In genomic region chr5:36258387-36259181, GRCm38 (mm10) we compare ENCODE assay signal across 17 mouse cellular contexts. TPM values are rescaled to one million over a fixed set of nuclear protein-coding genes. Genes with fewer than 3 reads are reported as not detected.
DNase-seq lines count a peak whose midpoint lies in the region; ATAC-seq and TF ChIP-seq lines count a peak whose summit lies in the region.
"Had no signal": no experiment of that assay in that cellular context is flagged by ENCODE, and none has a peak within 500 bp of the region (broad histone marks: within the 10 kb centered on the region; RNA-seq: fewer than 3 reads in every experiment).

No protein-coding gene starts in this region.

- 85% methylated on average over 12 of the region's 12 CpGs for WGBS in hindbrain, embryonic 13.5 days
- WGBS in hindbrain, embryonic 10.5 days: 90% methylated on average over 12 of the region's 12 CpGs
- 86% methylated on average over 12 of the region's 12 CpGs for WGBS in neural tube, embryonic 15.5 days

- no peak overlapping the region for H3K4me2 ChIP-seq in hindbrain, embryonic 13.5 days
- no peak overlapping the region for H3K4me2 ChIP-seq in neural tube, embryonic 15.5 days
- H3K4me2 ChIP-seq: heart, embryonic 11.5 days; lung, embryonic 15.5 days had no signal

- TF ChIP-seq CTCF in layer of hippocampus, adult 2 months (conservative IDR thresholded peaks at IDR 0.05): no peak

- no peaks in the 10 kb centered on the region for H3K9me3 ChIP-seq in hindbrain, embryonic 13.5 days
- H3K9me3 ChIP-seq in hindbrain, embryonic 10.5 days: no peaks in the 10 kb centered on the region
- no peaks in the 10 kb centered on the region for H3K9me3 ChIP-seq in neural tube, embryonic 15.5 days (replicated peaks)
- H3K9me3 ChIP-seq: lung, embryonic 15.5 days had no signal

- no peak overlapping the region for H3K4me3 ChIP-seq in hindbrain, embryonic 13.5 days
- no peak overlapping the region for H3K4me3 ChIP-seq in hindbrain, embryonic 10.5 days
- no peak overlapping the region for H3K4me3 ChIP-seq in layer of hippocampus, adult 2 months
- H3K4me3 ChIP-seq in neural tube, embryonic 15.5 days (replicated peaks): no peak overlapping the region
- H3K4me3 ChIP-seq: lung, embryonic 15.5 days had no signal

- H3K27ac ChIP-seq in hindbrain, embryonic 13.5 days: peak overlapping the region; percentile 69; the same call in 1 of the 2 replicates
- H3K27ac ChIP-seq in hindbrain, embryonic 10.5 days: no peak overlapping the region
- H3K27ac ChIP-seq in layer of hippocampus, adult 2 months: peak overlapping the region; percentile 90
- no peak overlapping the region for H3K27ac ChIP-seq in neural tube, embryonic 15.5 days (replicated peaks)
- H3K27ac ChIP-seq: lung, embryonic 15.5 days had no signal

- no peaks in the 10 kb centered on the region for H3K36me3 ChIP-seq in hindbrain, embryonic 13.5 days
- H3K36me3 ChIP-seq in hindbrain, embryonic 10.5 days: no peaks in the 10 kb centered on the region
- no peaks in the 10 kb centered on the region for H3K36me3 ChIP-seq in neural tube, embryonic 15.5 days
- H3K36me3 ChIP-seq: lung, embryonic 15.5 days had no signal

- DNase-seq in hindbrain, embryonic 10.5 days (ENCODE audit: low spot score): no peak
- DNase-seq in right cerebral cortex, adult 18-20 months: peak; percentile 23
- DNase-seq in right cerebral cortex, adult 2 months (ENCODE audit: low spot score in 2 of 2): no peak
- peak; percentile 23 to 59 for DNase-seq in layer of hippocampus, adult 2 months (ENCODE audit: low spot score in 2 of 2)
- no peak for DNase-seq in frontal cortex, postnatal 25 days (ENCODE audit: low spot score in 2 of 2)
- DNase-seq: cerebellum, adult 11-12 months; gastrocnemius, postnatal 36 days; heart, postnatal 4 days; kidney, postnatal 10 days; right cerebral cortex, postnatal 25 days had no signal

- no peak overlapping the region for H3K9ac ChIP-seq in hindbrain, embryonic 13.5 days
- no peak overlapping the region for H3K9ac ChIP-seq in neural tube, embryonic 15.5 days (replicated peaks)
- H3K9ac ChIP-seq: lung, embryonic 15.5 days had no signal

- H3K27me3 ChIP-seq in hindbrain, embryonic 13.5 days: no peaks in the 10 kb centered on the region
- H3K27me3 ChIP-seq in hindbrain, embryonic 10.5 days (ENCODE audit: insufficient read depth, poor library complexity, severe bottlenecking): no peaks in the 10 kb centered on the region
- H3K27me3 ChIP-seq in neural tube, embryonic 15.5 days (replicated peaks): no peaks in the 10 kb centered on the region
- H3K27me3 ChIP-seq: lung, embryonic 15.5 days had no signal

- H3K4me1 ChIP-seq in hindbrain, embryonic 13.5 days (replicated peaks): peaks cover 48% of the 10 kb centered on the region
- peaks cover 25% of the 10 kb centered on the region for H3K4me1 ChIP-seq in hindbrain, embryonic 10.5 days (replicated peaks)
- peaks cover 42% of the 10 kb centered on the region for H3K4me1 ChIP-seq in neural tube, embryonic 15.5 days

- no peak for ATAC-seq in hindbrain, embryonic 13.5 days (ENCODE audit: low FRiP score)
- 0 out of 2 replicates have a peak, but pooled peaks have one; percentile 18 for ATAC-seq in neural tube, embryonic 15.5 days (ENCODE audit: low FRiP score)
- ATAC-seq: intestine, postnatal 0 days had no signal

RNA-seq across cellular contexts. Expression of gene Psapl1, which starts 54.8 kb away (rescaled TPM):
- not detected in 2 replicates for polyA plus RNA-seq in hindbrain, embryonic 13.5 days (2015; fragmentation: Nextera tagmentation; extraction: Ambion mirVana)
- polyA plus RNA-seq in hindbrain, embryonic 10.5 days (2016; fragmentation: Nextera tagmentation; extraction: Ambion mirVana): not detected in 2 replicates
- total RNA-seq in layer of hippocampus, adult 2 months (2021): not detected
- polyA plus RNA-seq in neural tube, embryonic 15.5 days (2015; fragmentation: Nextera tagmentation; extraction: Ambion mirVana): 0.20 TPM in 1 of 2 replicates, not detected in the other
- total RNA-seq: gastrocnemius, postnatal 36 days; heart, postnatal 4 days; left cerebral cortex, postnatal 10 days; liver, adult 2 months had no signal
- polyA plus RNA-seq: liver, adult 2 months had no signal

Comparison
In these comparisons a context has a peak if more than half of its experiments do, and no peak if none do; other contexts are left out.
1. H3K27ac ChIP-seq: peak in hindbrain, embryonic 13.5 days (single experiment) and layer of hippocampus, adult 2 months (single experiment); none in hindbrain, embryonic 10.5 days (single experiment) and neural tube, embryonic 15.5 days (single experiment).
2. DNase-seq: peak in right cerebral cortex, adult 18-20 months (single experiment) and layer of hippocampus, adult 2 months (2 of 2); none in hindbrain, embryonic 10.5 days (single experiment), right cerebral cortex, adult 2 months (0 of 2) and frontal cortex, postnatal 25 days (0 of 2).